Mouse (Mus musculus) layer of hippocampus, postnatal 36 days (tissue): Measurements from ENCODE around the gene Amotl2. TPM values are rescaled to one million over a fixed set of nuclear protein-coding genes. Genes with fewer than 3 reads are reported as not detected.

Experiments used
- DNase-seq, 2 experiments: peaks; one replicate each; pipeline ENCODE4 v3.0.0; 2022
- total RNA-seq, 2 experiments: library from RNA; stranded (reverse); gene quantifications; 2 replicates each; pipeline ENCODE4 v1.2.3; 2021

Gene Amotl2
- total RNA-seq, 2 experiments from 2014 or later = 17.2 to 18.6 TPM

DNA sequence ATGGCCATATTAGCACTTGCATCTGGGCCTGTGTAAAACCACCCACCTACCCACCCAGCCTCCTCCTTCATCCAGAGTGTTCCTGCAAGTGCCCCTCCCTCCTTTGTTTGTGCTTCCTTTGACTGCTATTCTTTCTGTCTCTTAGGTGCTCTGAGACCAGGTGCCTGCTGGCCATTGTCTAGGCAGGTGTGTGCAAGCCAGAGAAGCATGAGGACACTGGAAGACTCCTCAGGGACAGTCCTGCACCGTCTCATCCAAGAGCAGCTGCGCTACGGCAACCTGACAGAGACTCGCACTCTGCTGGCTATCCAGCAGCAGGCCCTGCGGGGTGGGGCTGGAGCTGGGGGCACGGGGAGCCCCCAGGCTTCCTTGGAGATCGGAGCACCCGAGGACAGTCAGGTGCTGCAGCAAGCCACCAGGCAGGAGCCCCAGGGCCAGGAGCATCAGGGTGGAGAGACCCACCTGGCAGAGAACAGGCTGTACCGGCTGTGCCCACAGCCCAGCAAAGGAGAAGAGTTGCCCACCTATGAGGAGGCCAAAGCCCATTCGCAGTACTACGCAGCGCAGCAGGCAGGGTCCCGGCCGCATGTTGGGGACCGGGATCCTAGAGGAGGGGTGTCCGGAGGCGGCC, 3.6 kb downstream of the Amotl2 start:
- DNase-seq = no peak

GRCm38 (mm10) chr9:102720567-102721167, 4.2 kb downstream of the Amotl2 start:
- no peak for DNase-seq

DNA sequence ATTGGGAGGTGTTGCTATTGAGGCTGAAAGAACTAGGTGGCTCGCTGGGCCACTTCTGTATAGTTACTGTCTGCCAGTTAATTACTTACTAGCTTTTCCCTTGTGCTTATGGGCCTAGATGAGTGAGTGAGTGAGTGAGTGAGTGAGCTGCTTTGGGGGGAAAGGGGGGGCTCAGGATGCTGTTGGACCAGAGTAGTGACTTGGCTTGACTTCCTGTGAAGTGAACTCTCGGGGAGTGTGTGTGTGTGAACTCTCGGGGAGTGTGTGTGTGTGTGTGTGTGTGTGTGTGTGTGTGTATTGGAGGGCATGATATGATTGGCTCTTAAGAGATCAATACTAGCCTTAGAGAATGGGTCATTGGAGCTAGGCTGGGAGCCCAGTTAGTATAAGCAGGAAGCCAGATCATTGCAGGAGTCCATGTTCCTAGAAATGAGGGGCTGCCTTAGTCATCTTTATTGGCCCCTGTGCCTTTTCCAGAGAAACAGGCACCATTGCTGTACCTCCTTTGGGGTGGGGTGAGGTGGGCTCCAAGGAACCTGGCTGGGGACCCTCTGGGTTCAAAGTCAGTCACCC, 5.0 kb downstream of the Amotl2 start:
- DNase-seq = no peak

DNA sequence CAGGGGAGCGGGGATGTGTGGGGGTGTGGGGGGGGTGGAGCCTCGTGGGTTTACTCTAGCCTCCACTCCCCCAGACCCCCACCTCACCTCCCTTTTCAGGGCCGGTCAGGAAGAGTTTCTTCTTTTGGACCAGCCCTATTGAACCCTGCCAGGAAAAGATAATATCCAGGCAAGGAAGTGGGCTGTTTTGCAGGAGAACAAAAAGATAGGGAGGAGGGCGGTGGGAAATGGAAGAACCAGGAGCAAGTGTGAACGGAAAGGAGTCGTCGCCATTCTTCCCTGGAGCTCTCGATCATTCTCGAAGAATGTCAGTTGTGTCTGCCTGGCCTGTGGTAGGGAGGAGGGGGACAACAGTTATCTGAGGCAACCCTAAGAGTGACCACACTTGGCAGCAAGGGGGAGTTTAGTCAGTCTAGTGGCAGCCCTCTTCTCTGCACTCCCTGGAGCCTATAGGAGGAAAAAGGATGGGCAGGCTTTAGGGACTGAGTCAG, 5.6 kb downstream of the Amotl2 start:
- DNase-seq = no peak

DNA sequence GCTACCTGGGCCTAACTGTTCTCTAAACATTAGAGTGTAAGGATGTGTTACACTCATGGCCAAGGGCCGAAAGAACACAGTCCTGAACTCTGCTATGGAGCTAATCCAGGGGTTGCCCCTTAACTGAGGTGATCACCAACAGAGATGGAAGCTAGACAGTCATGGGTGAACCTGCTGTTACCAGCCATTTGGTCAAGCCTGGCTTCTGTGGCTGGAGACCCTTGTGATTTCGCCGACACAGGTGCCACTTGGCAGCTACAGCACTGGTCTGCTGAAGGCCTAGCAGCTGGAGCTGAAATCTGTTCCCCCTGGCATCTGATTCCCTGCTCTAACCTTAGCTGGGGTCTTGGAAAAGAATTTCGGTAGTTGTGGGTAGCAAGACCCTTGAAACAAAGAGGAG, 6.3 kb downstream of the Amotl2 start:
- no peak for DNase-seq

DNA sequence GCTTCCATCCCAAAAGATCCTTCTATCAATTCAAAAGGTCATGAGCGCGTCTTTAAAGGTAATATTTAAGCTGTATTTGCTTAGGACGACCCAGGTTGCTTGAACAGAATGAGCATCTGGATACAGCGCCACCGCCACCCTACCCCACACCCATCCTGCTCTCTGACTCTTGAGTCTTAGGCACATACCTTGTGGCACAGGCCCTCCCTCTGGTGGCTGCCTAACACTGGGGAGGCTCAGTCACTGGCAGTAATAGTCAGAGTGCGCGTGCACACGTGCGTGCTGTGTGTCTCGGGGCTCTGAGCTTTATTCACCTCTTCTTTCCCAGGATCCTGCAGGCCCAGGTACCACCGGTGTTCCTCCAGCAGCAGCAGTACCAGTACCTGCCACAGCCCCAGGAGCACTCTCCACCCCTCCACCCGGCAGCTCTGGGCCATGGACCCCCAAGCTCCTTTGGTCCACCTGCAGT, 6.8 kb downstream of the Amotl2 start:
- DNase-seq = no peak

GRCm38 (mm10) chr9:102723990-102724461, 7.6 kb downstream of the Amotl2 start:
- peak; percentile 79 to 86 for DNase-seq

DNA sequence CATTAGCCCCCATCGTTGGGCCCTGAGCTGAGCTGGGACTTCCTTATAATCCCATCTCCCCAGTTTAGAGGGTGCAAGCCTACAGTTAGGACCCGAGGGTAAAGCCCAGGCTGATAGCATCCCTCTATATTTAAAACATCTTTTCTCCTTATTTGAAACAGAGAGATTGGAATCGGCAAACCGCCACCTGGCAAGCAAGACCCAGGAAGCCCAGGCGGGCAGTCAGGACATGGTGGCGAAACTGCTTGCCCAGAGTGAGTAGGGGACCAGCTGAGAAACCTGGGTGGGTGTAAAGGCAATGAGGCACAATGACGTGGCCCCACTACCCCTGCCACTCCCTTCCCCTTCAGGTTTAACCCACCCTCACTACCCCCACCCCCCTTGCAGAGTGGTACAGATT, 8.5 kb downstream of the Amotl2 start:
- DNase-seq = no peak

DNA sequence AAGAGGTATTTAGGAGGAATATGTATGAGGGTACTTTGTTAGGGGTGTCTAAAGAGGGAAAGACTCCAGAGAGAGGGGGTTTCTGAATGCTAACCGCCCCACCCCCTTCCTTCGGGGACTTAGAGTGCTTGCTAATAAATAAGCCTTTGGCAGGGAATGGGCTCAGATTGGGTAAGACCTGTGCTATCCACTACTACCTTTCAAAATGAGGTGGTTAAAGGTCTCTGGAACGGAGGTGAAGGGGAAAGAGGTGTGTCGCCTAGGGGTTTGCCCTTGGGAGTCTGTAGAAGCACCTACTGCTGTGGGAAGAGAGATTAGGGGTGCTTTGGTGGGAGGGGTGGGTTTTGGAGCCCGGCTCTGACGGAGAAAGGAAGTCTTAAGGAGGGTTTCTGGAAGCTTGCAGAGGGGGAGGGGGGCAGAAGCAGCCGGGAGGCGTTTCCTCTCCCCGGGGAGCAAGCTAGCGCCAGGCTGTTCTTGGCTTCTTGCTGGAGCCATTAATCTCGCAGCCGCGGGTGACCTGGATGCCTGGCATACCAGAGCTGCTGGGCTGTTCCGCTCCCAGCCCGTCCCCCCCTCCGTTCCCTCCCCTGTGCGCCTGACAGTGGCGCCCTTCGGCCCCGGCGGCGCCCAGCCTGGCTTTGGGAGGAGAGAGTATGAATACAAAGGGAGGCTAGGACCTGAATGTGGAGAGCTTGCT, 9.6 kb downstream of the Amotl2 start:
- peak; percentile 46 to 57 for DNase-seq

DNA sequence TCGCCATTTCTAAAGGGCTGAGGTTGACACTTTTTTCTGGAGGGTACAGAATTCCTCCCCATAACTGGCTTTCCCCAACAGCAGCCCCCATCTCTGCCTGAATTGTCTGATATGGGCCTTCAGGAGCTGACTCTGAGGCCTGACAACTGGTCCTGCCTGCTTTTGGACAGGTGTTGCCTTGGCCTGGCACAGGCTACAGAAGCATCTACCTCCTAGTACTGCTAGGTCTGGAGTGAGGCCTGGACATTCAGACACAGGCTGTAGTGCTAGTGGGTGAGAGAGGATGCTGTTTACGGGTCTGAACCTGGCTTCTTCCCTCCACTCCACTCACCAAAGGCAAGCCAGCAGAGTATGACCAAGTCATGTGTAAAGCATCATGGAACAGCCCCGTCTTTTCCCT, 10.3 kb downstream of the Amotl2 start:
- DNase-seq = no peak

- no peak for DNase-seq
These were observed 11.4 kb downstream of the Amotl2 start for GRCm38 (mm10) chr9:102727662-102728468.

- DNase-seq = no peak
These were observed 11.9 kb downstream of the Amotl2 start for GRCm38 (mm10) chr9:102728469-102728747.

DNA sequence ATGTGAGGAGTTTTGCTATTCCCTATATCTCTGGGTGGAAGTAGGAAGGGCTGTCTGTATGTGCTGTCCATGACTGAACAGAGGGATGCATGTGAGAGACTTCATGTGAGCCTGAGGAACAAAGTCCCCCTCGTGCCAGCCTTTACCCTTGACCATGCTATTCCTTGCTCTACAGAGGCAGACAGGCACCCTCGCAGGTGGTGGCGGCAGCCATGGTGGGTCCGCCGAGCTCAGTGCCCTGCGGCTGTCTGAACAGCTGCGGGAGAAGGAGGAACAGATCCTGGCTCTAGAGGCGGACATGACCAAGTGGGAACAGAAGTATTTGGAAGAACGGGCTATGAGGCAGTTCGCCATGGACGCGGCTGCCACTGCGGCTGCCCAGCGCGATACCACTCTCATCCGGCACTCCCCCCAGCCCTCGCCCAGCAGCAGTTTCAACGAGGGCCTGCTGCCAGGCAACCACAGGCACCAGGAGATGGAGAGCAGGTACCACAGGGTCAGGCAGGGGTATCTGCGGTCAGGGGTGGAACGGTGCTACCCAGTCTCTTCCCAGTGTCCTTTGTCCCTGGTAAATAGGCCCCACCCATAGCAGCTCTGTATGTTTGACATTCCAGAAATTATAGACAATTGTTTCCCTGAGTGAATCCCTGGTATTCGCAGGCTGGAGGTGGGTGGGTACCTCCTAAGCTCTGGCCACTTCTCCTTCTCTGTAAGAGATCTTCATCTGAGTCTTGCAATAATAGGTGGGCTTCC, 12.8 kb downstream of the Amotl2 start:
- no peak for DNase-seq

DNA sequence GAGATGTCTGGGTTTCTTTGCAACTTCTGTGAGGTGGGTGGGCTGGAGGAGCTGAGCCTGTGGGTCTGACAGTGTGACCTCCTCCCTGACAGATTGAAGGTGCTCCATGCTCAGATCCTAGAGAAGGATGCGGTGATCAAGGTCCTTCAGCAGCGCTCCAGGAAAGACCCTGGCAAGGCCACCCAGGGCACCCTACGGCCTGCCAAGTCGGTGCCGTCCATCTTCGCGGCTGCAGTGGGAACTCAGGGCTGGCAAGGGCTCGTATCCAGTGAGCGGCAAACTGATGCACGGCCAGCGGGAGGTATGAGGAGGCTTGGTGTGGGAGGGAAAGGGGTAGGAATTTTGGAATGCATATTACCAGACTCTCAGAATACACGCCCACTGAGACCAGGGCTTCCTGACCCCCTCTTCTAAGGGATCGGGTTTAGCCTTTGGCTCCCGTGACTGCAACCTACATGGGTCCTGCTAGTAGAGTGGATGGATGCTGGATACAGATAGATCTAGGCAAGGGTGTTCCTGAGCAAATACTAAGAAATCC, 13.5 kb downstream of the Amotl2 start:
- no peak for DNase-seq

- DNase-seq = no peak
These were observed 14.6 kb downstream of the Amotl2 start for GRCm38 (mm10) chr9:102731044-102731471.

DNA sequence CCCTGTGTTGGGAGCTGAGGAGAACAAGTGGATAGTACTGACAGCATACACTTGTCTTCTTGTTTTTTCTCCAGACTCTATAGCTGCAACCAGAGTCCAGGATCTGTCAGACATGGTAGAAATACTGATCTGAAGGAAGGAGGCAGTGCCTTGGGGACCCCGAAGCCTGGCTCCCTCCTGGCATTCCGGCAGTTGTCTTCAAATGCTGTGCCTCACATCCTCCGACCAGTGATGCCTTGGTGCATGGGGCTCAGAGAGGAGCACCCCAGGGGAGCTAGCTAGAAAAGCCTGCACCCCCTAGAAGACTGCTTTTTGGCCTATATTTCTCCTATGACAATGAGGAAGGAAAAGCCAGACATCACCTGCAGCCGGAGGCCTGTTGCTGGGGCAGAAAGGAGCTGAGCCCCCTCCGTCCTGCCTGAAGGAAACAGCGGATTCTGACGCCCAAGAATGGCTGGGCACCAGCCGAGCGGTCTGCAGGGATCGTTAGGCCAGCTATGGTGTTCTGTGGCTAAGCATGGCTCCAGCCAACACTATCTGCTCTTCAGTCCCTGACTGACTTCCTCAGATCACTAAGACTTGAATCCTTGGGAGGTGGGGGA, 15.2 kb downstream of the Amotl2 start:
- DNase-seq = no peak

GRCm38 (mm10) chr9:102732326-102732865, 15.9 kb downstream of the Amotl2 start:
- DNase-seq = no peak

DNA sequence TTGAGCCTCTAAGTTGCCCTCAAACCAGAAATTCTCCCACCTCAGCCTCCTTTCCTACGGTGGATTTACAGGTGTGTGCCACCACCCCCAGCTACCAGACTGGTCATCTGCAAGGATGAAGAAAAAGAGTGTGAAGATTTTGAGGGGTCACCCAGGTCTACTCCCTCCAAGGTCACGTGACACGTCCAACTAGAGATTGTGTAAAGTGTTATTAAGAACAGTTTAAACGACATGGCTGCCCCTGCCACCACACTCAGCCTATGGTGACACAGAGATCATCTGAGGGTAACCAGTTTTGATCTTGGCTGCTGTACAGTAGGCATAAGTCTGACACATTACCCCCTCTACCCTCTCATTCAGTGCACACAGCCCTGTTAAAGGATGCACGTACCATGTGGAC, 17.0 kb downstream of the Amotl2 start:
- DNase-seq = no peak

GRCm38 (mm10) chr9:102733999-102734738, 17.7 kb downstream of the Amotl2 start:
- DNase-seq = no peak

GRCm38 (mm10) chr9:102734739-102735075, 18.2 kb downstream of the Amotl2 start:
- DNase-seq = no peak
